Mouse (Mus musculus) duodenum, adult 2 months (tissue): ENCODE data around the gene Olfr543. TPM values are rescaled to one million over a fixed set of nuclear protein-coding genes. Genes with fewer than 3 reads are reported as not detected.

Experiments
- polyA plus RNA-seq: library from polyadenylated mRNA; depleted of rRNA; stranded (reverse); fragments of >200 nt; gene quantifications from 2 replicates; pipeline ENCODE4 v1.2.3, GENCODE M21; 2012; ENCODE audit warnings: low replicate concordance; rRNA removed

The Olfr543 gene
- not detected in 2 replicates for polyA plus RNA-seq

GRCm38 (mm10) chr7:102481579-102481978 lies at the start of gene Olfr543:
Olfr543 (minus strand) TSS chr7:102481679.

GRCm38 (mm10) chr7:102499473-102499872 lies 18.0 kb upstream of the Olfr543 start, which contains the start of gene Olfr545:
Olfr545 (minus strand) TSS chr7:102499573.

GRCm38 (mm10) chr7:102488161-102488560 lies 6.7 kb upstream of the Olfr543 start, which contains the start of gene Olfr544:
Olfr544 (minus strand) TSS chr7:102488313.

GRCm38 (mm10) chr7:102441657-102442391 lies 39.7 kb downstream of the Olfr543 start, which contains the start of gene Rrm1:
Rrm1 (plus strand) TSS chr7:102441695.

Other genes with a start within 250 kb of the Olfr543 start
- gene Rhog, start 225.6 kb downstream of the Olfr543 start, polyA plus RNA-seq = 77.3 and 164 TPM in 2 replicates
- 18.6 and 28.7 TPM in 2 replicates for gene Stim1, start 213.9 kb downstream of the Olfr543 start, polyA plus RNA-seq
- gene Rrm1, start 40.0 kb downstream of the Olfr543 start, polyA plus RNA-seq = 1.7 and 4.7 TPM in 2 replicates
- gene Olfr544, start 6.6 kb upstream of the Olfr543 start, polyA plus RNA-seq = not detected in 2 replicates
- not detected in 2 replicates for gene Olfr545, start 17.9 kb upstream of the Olfr543 start, polyA plus RNA-seq
- not detected in 2 replicates for gene Olfr547, start 53.1 kb upstream of the Olfr543 start, polyA plus RNA-seq
- not detected in 2 replicates for gene Olfr548-ps1, start 59.2 kb upstream of the Olfr543 start, polyA plus RNA-seq
- gene Olfr549, start 68.2 kb upstream of the Olfr543 start, polyA plus RNA-seq = not detected in 2 replicates
- 1.1 and 1.4 TPM in 2 replicates for gene Trim21, start 83.8 kb upstream of the Olfr543 start, polyA plus RNA-seq
- not detected in 2 replicates for gene Olfr550, start 89.8 kb upstream of the Olfr543 start, polyA plus RNA-seq
- gene Olfr551, start 110.2 kb upstream of the Olfr543 start, polyA plus RNA-seq = not detected in 2 replicates
- not detected in 2 replicates for gene Olfr552, start 116.1 kb upstream of the Olfr543 start, polyA plus RNA-seq
- gene Olfr553, start 136.5 kb upstream of the Olfr543 start, polyA plus RNA-seq = not detected in 2 replicates
- not detected in 2 replicates for gene Olfr554, start 156.8 kb upstream of the Olfr543 start, polyA plus RNA-seq
- gene Olfr555, start 177.1 kb upstream of the Olfr543 start, polyA plus RNA-seq = not detected in 2 replicates
- not detected in 2 replicates for gene Olfr556, start 183.2 kb upstream of the Olfr543 start, polyA plus RNA-seq
- 1.7 and 3.0 TPM in 2 replicates for gene Trim68, start 205.6 kb upstream of the Olfr543 start, polyA plus RNA-seq
- not detected in 2 replicates for gene Olfr557, start 214.2 kb upstream of the Olfr543 start, polyA plus RNA-seq
- 0.07 and 0.09 TPM in 2 replicates for gene Olfr558, start 220.5 kb upstream of the Olfr543 start, polyA plus RNA-seq
- gene Olfr33, start 237.4 kb upstream of the Olfr543 start, polyA plus RNA-seq = not detected in 2 replicates
- not detected in 2 replicates for gene Olfr559, start 245.8 kb upstream of the Olfr543 start, polyA plus RNA-seq